Mouse (Mus musculus) kidney, postnatal 36 days (tissue): ENCODE measurements around the gene Nepn.
A peak's percentile ranks its signal among the peaks of the same experiment; 100 is the strongest.

ENCODE experiments used
- DNase-seq, 2 experiments: peaks; one replicate each; pipeline ENCODE4 v3.0.0; 2021 to 2022; ENCODE audit warnings: mixed read lengths in 2 of 2

Nepn gene

DNA sequence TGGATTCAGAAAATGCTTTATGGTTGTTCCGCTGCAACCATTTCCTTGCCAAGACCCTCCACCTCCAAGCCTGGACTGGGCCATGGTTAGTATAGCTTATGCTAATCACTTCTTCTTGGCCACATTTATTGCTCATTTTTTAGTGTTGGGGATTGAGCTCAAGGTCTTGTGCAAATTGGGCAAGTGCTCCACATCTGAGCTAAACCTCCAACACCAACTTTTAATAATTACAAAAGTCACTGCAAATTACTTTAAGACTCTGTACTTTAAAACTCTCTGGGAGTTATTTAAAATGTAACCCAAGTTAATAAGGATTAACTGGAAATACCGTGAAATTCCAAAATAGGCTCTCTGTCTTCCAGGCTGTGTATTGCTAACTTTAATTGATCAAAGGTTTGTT is 18.8 kb downstream of the Nepn start:
- DNase-seq = peak; percentile 31 to 57

DNA sequence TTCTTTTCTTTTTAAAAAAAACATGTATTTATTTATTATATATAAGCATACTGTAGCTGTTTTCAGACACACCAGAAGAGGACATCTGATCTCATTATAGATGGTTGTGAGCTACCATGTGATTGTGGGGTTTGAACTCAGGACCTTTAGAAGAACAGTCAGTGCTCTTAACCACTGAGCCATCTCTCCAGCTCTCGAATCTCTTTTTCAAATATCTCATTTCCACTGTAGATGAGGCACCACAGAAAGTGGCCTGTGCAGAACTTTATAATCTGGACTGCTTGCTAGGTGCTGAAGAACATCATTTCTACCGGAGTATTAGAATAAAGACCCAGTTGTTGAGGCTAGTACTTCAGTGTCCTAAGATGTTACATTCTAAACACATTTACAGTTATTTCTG is 26.2 kb downstream of the Nepn start:
- DNase-seq = no peak

DNA sequence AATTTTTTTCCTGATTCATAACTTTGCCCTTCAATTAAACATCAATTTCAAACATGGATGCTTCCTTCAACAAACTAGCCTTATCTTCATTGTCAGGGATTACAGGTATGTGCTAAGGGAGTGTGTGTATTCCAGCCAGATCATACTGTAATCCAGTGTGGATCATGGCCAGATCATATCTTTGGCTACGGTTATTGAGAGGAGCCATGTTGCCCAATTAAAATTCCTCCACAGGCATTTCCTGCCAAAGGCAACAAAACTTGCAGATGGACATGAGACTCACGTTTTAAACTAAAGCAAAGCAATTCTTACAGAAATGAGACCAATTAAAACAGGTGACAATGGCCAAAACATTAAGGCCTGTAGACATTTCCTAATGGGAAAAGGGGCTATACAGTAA is 27.7 kb downstream of the Nepn start:
- DNase-seq = no peak

DNA sequence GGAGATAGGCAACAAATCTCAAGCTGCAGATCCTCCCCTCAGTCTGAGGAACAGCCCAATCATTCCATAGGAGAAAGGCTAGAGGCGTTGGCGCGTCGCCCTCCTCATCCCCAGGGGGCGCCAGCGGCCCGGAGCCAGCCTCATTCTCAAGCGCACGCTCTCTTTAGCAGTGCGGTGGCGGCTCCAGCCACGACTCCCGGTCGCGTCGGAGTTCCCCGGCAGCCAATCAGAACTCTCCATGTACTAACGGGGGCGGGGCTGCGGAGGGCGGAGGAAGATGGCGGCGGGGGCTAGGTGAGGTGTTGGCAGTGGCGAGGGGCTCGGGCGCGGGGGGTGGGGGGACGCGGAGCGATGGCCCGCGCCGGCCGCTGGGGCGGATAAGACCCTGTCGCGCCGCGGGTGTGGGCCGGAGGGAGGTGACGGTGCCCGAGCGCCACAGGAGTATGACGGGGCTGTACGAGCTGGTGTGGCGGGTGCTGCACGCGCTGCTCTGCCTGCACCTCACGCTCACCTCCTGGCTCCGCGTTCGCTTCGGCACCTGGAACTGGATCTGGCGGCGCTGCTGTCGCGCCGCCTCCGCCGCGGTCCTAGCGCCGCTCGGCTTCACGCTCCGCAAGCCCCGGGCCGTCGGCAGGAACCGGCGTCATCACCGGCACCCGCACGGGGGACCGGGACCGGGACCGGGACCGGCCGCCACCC is 28.7 kb downstream of the Nepn start, which contains the start of gene Nus1:
Gene Nus1 (plus strand): TSS at position 249 of the 699 bp plus-strand sequence.
- peak; percentile 97 to 98 for DNase-seq

DNA sequence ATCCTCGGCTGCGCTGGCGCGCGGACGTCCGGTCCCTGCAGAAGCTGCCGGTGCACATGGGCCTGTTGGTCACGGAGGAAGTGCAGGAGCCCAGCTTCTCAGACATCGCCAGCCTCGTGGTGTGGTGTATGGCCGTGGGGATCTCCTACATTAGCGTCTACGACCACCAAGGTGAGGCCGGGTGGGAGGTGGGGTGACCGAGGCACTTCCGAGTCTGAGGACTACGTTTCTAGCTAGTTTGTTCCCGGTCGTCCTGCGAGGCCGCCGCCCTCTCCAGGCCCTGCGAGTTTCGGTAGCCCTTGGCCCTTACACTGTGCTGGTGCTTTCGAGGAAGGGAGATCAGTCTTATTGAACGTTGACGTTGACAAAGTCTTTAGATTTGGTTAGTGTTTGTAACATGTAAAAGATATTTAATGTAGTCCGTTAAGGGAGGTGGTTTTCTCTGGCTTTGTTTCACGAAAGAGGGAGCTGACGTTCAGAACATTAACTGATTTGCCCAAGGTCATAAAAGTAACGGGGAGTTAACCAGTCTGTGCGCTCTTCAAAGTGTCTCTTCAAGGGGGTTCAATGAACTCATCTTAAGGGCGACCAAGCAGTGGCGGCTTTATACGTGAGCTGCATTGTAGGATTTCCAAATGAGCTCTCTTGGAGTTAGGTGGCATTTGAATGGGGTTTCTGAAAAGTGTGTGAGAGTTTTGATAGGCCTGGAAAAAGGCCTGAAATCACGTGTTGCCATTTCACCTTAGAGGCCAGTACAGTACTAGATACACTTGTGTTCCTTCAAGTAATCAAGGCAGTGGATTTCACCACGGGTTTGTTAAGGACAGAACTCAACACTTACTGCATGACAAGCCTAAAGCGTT is 29.5 kb downstream of the Nepn start:
- peak in 1 of 2 experiments; percentile 41 for DNase-seq

DNA sequence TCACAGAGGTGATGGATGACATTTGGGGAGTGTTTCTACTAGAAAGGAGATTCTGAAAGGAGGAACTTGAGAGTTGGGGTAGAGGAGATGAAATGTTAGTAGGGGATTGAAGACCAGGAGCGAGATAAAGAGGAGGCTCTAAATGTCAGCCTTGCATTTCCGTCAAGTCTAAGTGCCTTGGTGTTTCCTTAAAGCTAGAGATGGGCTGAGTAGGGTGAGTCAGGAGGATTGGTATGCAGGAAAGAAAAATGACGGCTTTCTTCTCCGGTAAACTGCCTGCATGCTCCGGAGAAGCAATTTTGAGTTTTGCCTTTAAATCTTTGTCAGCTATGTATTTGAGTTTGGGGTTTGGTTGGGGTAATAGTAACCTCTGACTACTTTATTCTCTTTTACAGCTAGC is 30.2 kb downstream of the Nepn start:
- no peak for DNase-seq

DNA sequence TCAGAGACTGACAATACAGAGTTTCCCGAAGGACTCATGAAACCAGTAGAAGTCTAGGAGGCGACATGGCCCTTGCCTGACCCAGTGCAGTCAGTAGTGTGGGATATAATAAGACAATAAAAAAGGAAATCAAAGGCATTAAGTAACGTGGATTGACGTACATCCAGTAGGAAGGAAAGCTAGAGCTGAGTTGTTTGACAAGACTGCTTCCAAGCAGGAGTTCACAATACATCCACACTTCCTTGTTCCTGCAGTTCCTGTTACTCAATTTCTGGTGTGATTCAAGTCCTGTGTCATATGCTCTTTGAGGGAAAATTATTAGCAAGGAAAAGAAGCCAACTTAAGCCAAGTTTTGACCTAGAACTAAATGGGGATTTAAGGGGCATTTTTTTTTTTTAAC is 30.6 kb downstream of the Nepn start:
- DNase-seq = peak in 1 of 2 experiments; percentile 33

DNA sequence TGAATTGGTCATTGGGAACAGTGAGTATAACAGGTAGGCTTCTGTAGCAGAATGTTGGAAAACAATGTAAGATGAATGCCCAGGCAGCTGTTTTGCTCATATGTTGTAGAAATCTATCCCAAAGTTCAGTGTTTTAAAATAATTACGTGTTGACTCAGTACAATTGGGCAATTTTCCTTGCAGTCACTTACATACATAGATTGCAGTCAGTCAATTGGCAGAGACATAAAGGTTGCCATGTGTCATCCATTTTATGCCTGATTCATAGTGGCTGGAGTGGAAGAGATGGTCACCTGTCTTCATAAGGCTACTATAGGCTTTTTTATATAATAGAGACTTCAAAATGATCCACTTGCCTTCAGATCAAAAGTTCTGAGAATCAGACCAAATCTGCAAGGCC is 31.8 kb downstream of the Nepn start:
- DNase-seq = no peak

DNA sequence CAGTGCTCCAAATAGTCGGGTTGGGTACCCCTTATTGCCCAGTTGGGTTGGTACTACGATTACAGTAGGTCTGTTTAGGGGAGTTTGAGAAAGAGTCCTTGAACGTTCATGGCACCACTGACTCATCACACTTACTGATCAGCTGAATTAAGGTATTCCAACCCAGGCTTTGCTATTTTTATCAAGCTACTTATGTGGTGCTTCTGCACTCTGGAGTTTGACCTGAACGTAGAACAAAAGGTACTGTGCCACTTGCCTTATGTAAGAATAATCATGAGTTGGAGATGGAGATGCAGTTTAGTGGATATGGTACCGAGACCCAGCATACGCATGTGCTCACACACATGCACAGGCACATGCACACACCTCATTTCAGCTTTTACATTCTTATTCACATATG is 32.9 kb downstream of the Nepn start:
- peak; percentile 43 to 82 for DNase-seq

DNA sequence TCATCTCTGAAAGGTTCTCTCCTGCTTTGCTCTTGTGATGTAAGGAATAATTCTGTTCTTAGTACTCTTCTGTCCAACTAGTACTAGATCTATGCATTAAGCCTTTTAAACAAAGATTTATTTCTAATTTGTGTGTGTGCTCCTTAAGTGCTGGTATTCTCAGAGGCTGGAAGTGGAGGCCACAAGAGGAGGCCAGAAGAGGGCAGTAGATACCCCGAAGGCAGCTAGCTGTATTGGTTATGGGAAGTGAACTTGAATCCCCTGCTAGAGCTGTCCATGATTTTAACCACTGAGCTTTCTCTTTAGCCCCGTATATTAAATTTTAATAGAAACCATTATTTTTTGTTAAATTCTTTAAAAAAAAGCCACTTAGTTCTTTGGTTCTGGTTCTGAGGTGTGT is 34.3 kb downstream of the Nepn start:
- peak; percentile 61 to 62 for DNase-seq

DNA sequence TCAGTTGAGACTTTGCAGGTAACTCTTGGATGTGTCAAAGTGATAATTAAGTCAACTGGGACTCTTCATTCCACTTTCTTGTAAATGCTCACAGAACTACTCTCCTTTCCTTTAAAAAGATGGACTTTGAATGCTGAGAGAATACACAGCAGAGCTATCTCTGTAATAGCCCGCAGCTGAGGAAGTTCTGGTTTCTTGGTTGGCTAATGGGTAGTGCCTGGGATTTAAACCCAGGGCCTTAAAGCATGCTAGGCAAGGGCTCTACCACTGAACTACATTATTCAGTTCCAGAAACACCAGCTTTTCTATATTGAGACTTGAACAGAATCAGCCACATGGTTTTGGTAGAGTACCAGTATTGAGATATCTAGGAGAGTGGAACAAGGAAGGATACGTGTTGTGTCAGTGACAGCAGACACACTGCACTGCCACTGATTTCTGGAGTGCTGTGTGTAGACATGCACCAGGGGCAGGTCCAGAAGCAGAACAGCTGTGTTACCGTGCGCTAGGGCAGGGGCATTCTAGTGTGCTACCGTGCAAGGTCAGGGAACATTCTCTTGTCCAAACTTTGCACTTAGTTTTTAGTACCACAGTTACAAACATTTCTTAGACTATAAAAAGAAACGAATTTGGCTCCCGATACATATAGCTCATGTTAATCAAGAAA is 37.7 kb downstream of the Nepn start:
- peak in 1 of 2 experiments; percentile 33 for DNase-seq

DNA sequence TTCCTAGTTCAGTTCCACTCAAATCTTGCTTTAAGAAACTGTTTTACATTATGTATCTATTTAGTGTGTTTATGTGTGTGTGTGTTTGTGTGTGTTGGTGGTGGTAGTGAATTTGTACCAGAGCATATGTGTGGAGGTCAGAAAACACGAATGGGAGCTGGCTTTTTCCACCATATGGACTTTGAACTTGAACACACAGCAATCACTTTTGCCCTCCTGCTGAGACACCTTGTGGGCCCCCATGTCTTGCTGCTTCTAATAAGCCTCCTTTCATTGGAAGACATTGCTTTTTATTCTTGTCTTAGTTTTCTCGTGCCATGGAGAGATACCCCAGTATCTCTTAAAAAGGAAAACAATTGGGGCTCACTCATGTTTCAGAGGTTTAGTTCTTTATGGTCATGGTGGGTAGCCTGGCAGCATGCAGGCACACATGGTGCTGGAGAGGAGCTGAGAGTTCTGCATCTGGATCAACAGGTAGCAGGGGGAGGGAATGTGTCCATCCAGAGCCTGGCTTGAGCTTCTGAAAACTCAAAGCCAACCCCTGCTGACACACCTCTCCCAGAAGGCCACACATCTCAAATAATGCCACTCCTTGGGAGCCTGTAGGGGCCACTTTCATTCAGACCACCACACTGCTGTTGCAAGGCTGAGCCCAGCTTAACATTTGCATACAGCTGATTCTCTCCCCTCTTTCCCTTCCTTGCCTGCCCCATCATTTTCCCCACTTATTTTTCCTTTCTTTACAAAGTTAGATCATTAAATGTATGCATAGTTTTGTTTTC is 39.1 kb downstream of the Nepn start:
- DNase-seq = peak; percentile 46 to 58

DNA sequence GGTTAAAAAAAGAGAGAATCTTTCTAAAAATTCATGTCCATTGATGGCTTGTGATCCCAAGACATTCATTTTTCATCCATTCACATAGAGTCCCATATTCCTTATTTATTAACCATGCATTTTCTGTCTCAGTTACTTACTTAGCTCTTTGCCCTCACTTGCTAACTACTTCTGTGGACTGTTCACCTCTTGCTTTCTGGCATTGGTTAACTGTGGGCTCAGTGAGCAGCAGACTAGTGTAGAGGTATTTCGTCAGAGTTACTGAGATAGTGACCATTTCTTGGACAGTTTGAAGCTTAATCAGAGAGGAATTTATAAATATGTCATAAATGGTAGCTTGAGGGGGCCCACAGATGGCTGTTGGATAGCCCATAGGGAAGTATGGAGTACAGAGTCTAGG is 42.2 kb downstream of the Nepn start:
- peak in 1 of 2 experiments; percentile 29 for DNase-seq

DNA sequence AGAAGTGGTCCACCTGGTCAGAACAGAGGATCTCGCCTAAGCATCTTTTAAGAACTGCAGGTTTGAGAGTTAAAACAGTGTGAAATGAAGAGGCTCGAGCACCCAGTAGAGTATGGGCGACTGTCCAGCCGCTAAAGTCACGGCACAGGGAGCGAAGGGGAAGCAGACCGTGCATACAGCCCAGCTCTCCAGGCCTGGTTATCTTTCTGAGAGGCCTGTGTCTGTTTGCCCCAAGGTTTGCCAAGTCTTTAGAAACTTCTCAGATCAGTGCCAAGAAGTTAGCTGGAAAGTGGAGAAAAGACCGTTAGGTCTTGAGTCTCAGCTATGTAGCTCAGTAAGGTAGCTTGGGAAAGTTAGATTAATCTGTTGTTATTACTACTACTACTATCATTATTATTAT is 46.1 kb downstream of the Nepn start:
- DNase-seq = peak in 1 of 2 experiments; percentile 20
